Mouse (Mus musculus) kidney, adult 2 months (tissue): ENCODE data around the gene Taar7a. TPM values are rescaled to one million over a fixed set of nuclear protein-coding genes. Genes with fewer than 3 reads are reported as not detected.

Source experiments
- DNase-seq: peaks from one replicate; pipeline ENCODE4 v3.0.0; 2021
- H3K27ac ChIP-seq: fragments of 200-500 bp; 2 replicates; pipeline ENCODE4 v1.5.1; 2012; ENCODE audit warnings: low read depth, low read length, control low read depth, inconsistent platforms; ENCODE audit not compliant: insufficient read depth
- H3K27me3 ChIP-seq: fragments of 200-500 bp; replicated peaks from 2 replicates; pipeline ENCODE4 v1.6.1; 2012; ENCODE audit warnings: mild to moderate bottlenecking, moderate library complexity, low read length, inconsistent platforms; ENCODE audit not compliant: control insufficient read depth, insufficient read depth
- H3K36me3 ChIP-seq: fragments of 200-500 bp; 2 replicates; pipeline ENCODE4 v1.6.1; 2012; ENCODE audit warnings: mild to moderate bottlenecking, moderate library complexity, low read length, inconsistent platforms; ENCODE audit not compliant: control insufficient read depth, insufficient read depth
- H3K4me1 ChIP-seq: fragments of 200-500 bp; 2 replicates; pipeline ENCODE4 v1.6.1; 2011; ENCODE audit warnings: low read length; ENCODE audit not compliant: control insufficient read depth, insufficient read depth
- H3K4me3 ChIP-seq: fragments of 200-500 bp; 2 replicates; pipeline ENCODE4 v1.5.1; 2011; ENCODE audit warnings: mild to moderate bottlenecking, low read depth, low read length, control low read depth; ENCODE audit not compliant: insufficient read depth
- CTCF ChIP-seq: fragments of 200-500 bp; conservative IDR thresholded peaks from 2 replicates; pipeline ENCODE4 v1.5.1; 2011; ENCODE audit warnings: low read depth, mild to moderate bottlenecking, control low read depth, low read length, moderate library complexity, mixed read lengths; ENCODE audit not compliant: insufficient read depth, insufficient read length
- POLR2A ChIP-seq: fragments of 200-500 bp; IDR thresholded peaks from one replicate; pipeline ENCODE4 v1.6.1; 2011; ENCODE audit warnings: low read depth, low read length, control low read depth
- WGBS: fragments of 180-500 bp; shearing (Covaris S2); methylation state at CpG from one replicate; pipeline ENCODE4 v1.1.7; 2018; 5-methylcytosine and 5-hydroxymethylcytosine counted together
- polyA plus RNA-seq: library from polyadenylated mRNA; depleted of rRNA; stranded (reverse); fragments of >200 nt; gene quantifications from 2 replicates; pipeline ENCODE4 v1.2.3, GENCODE M21; 2012; rRNA removed

The Taar7a gene
- polyA plus RNA-seq, 1 experiment: not detected

DNA sequence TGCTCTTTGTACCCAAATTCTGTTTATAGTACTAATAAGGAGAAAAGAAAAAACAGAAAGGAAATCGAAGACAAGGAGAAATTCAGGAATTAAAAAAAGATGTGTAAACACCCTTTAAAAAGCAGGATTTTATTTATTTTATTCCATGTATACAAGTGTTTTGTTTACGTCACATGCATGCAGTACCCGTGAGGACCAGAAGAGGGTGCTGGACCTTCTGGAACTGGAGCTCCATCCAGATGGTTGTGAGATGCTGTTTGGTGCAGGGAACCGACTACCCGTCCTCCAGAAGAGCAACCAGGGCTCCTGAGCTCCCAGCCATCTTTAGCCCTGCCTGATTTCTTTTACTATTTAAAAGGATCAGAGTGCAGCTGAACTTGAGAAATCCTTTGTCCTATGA lies 50.8 kb downstream of the Taar7a start:
- Histone ChIP-seq H3K36me3 (no peaks in the 10 kb centered on the region), H3K4me3 (no peak overlapping the region), H3K4me1 (no peaks in the 10 kb centered on the region), H3K27ac (no peak overlapping the region), H3K27me3 (no peaks in the 10 kb centered on the region; the same call in 1 of the 2 replicates)
- peak; percentile 42 for TF ChIP-seq CTCF
- no peak for TF ChIP-seq POLR2A
- no peak for DNase-seq
- WGBS: 82% methylated on average over 5 of the region's 5 CpGs

Other genes with a start within 250 kb of the Taar7a start
- gene Rps12, start 206.2 kb downstream of the Taar7a start, polyA plus RNA-seq: 901 and 1,136 TPM in 2 replicates
- 14.8 and 15.6 TPM in 2 replicates for gene Slc18b1, start 196.5 kb downstream of the Taar7a start, polyA plus RNA-seq
- 0.57 and 0.59 TPM in 2 replicates for gene Vnn3, start 142.0 kb downstream of the Taar7a start, polyA plus RNA-seq
- 69.6 and 78.5 TPM in 2 replicates for gene Vnn1, start 98.8 kb downstream of the Taar7a start, polyA plus RNA-seq
- gene Taar1, start 73.1 kb downstream of the Taar7a start, polyA plus RNA-seq: not detected in 2 replicates
- not detected in 2 replicates for gene Taar2, start 54.9 kb downstream of the Taar7a start, polyA plus RNA-seq
- not detected in 2 replicates for gene Taar3, start 43.9 kb downstream of the Taar7a start, polyA plus RNA-seq
- not detected in 2 replicates for gene Taar4, start 33.0 kb downstream of the Taar7a start, polyA plus RNA-seq
- 0.08 TPM in 1 of 2 replicates, not detected in the other for gene Taar5, start 22.8 kb downstream of the Taar7a start, polyA plus RNA-seq
- not detected in 2 replicates for gene Taar6, start 7.8 kb downstream of the Taar7a start, polyA plus RNA-seq
- gene Taar7b, start 6.5 kb upstream of the Taar7a start, polyA plus RNA-seq: not detected in 2 replicates
- gene Taar7d, start 33.7 kb upstream of the Taar7a start, polyA plus RNA-seq: not detected in 2 replicates
- not detected in 2 replicates for gene Taar7e, start 44.1 kb upstream of the Taar7a start, polyA plus RNA-seq
- not detected in 2 replicates for gene Taar7f, start 56.0 kb upstream of the Taar7a start, polyA plus RNA-seq
- not detected in 2 replicates for gene Taar8a, start 83.0 kb upstream of the Taar7a start, polyA plus RNA-seq
- gene Taar8b, start 98.8 kb upstream of the Taar7a start, polyA plus RNA-seq: not detected in 2 replicates
- gene Taar8c, start 108.4 kb upstream of the Taar7a start, polyA plus RNA-seq: not detected in 2 replicates
- gene Taar9, start 116.1 kb upstream of the Taar7a start, polyA plus RNA-seq: not detected in 2 replicates
- gene Stx7, start 155.8 kb upstream of the Taar7a start, polyA plus RNA-seq: 168 and 197 TPM in 2 replicates
- gene Moxd1, start 230.0 kb upstream of the Taar7a start, polyA plus RNA-seq: 0.06 and 0.23 TPM in 2 replicates